Mouse (Mus musculus): Measurements from ENCODE around the gene Tm9sf3.

- TF ChIP-seq CTCF (IDR thresholded peaks at IDR 0.05 in 2 of 3, conservative IDR thresholded peaks at IDR 0.05 in 1 of 3; ENCODE audit: control insufficient read depth in 1 of 3, insufficient read depth in 1 of 3, low read depth in 2 of 3, low read length in 3 of 3, poor library complexity in 1 of 3, severe bottlenecking in 1 of 3) (no peak), ELF1 (IDR thresholded peaks at IDR 0.05; ENCODE audit: low read depth, low read length) (no peak), EP300 (IDR thresholded peaks at IDR 0.05; ENCODE audit: low read depth in 1 of 2, low read length in 2 of 2) (no peak), BHLHE40 (IDR thresholded peaks at IDR 0.05; ENCODE audit: borderline replicate concordance, low read depth, low read length) (no peak), TAL1 (IDR thresholded peaks at IDR 0.05; ENCODE audit: low read length) (no peak), POLR2A (IDR thresholded peaks at IDR 0.05; ENCODE audit: control insufficient read depth in 1 of 2, insufficient read depth in 1 of 2, low read depth in 1 of 2, low read length in 2 of 2, poor library complexity in 1 of 2) (no peak), E2F4 (IDR thresholded peaks at IDR 0.05; ENCODE audit: borderline replicate concordance, low read depth, low read length) (no peak), SIN3A (IDR thresholded peaks at IDR 0.05; ENCODE audit: low read length) (no peak), MYC (IDR thresholded peaks at IDR 0.05; ENCODE audit: low read depth, low read length) (no peak), POLR2AphosphoS5 (IDR thresholded peaks at IDR 0.05; ENCODE audit: borderline replicate concordance, low read depth, low read length) (no peak)
Measured at GRCm38 (mm10) chr19:41303933-41304332, 40.1 kb upstream of the Tm9sf3 start.
